8 mouse cellular contexts compared by ENCODE assay signal in the genomic region with DNA sequence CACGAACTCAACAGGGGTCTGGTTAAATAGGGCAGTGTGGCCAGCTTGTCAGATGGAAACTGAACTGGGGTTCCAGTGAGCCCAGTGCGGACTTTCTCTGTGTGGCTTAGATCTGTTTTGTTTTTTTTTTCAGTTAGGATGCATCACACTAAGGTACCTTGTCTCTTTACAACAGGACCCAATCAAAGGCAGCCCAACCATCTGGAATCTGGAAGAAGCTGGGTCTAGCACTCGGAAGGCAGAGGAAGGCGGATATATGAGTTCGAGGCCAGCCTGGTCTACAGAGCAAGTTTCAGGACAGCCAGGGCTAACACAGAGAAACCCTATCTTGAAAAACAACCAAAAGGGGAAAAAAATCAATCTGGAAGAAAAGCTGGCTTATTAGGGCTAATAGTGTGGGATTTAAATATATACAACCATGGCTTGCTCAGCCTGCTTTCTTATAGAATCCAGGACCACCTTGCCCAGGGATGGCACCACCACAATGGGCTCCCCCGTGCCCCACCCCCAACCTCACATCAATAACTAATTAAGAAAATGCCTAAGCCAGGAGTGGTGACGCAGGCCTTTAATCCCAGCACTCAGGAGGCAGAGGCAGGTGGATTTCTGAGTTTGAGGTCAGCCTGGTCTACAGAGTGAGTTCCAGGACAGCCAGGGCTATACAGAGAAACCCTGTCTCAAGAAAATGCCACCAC. TPM values are rescaled to one million over a fixed set of nuclear protein-coding genes. Genes with fewer than 3 reads are reported as not detected.
DNase-seq lines count a peak whose midpoint lies in the region; ATAC-seq lines count a peak whose summit lies in the region.

No protein-coding gene starts in this region.

- no peak for ATAC-seq in kidney, embryonic 15.5 days (replicated peaks; ENCODE audit: low FRiP score)
- ATAC-seq in embryonic facial prominence, embryonic 14.5 days (ENCODE audit: low read depth): no peak
- no peak for ATAC-seq in intestine, embryonic 15.5 days
- no peak for ATAC-seq in neural tube, embryonic 12.5 days (ENCODE audit: low FRiP score, low read depth)

- intact Hi-C loops in gastrocnemius, postnatal 36 days (cut with DNase I): no loop called here

- WGBS in kidney, embryonic 15.5 days: 76% methylated on average over 7 of the region's 7 CpGs
- 76% methylated on average over 7 of the region's 7 CpGs for WGBS in embryonic facial prominence, embryonic 14.5 days
- WGBS in intestine, embryonic 15.5 days: 83% methylated on average over 7 of the region's 7 CpGs
- 72% methylated on average over 7 of the region's 7 CpGs for WGBS in neural tube, embryonic 12.5 days

- DNase-seq in kidney, adult 8-10 months: no peak
- DNase-seq in embryonic facial prominence, embryonic 14.5 days (ENCODE audit: low spot score): no peak
- DNase-seq in frontal cortex, adult 2 months (ENCODE audit: extremely low spot score in 1 of 2, low spot score in 1 of 2): no peak
- no peak for DNase-seq in right cerebral cortex, postnatal 4 days
- DNase-seq in gastrocnemius, postnatal 36 days: no peak

- peak overlapping the region; percentile 53 for H3K4me3 ChIP-seq in kidney, embryonic 15.5 days (replicated peaks)
- H3K4me3 ChIP-seq in embryonic facial prominence, embryonic 14.5 days (ENCODE audit: low read depth, low read length): peak overlapping the region; percentile 42
- 0 out of 2 replicates have a peak overlapping the region, but pooled peaks have one; percentile 3 for H3K4me3 ChIP-seq in intestine, embryonic 15.5 days (replicated peaks)
- H3K4me3 ChIP-seq in neural tube, embryonic 12.5 days: no peak overlapping the region

- H3K27me3 ChIP-seq in kidney, embryonic 15.5 days: no peaks in the 10 kb centered on the region
- H3K27me3 ChIP-seq in embryonic facial prominence, embryonic 14.5 days (replicated peaks; ENCODE audit: control insufficient read depth, insufficient read depth, low read length): no peaks in the 10 kb centered on the region
- no peaks in the 10 kb centered on the region for H3K27me3 ChIP-seq in intestine, embryonic 15.5 days (replicated peaks)
- no peaks in the 10 kb centered on the region for H3K27me3 ChIP-seq in neural tube, embryonic 12.5 days (replicated peaks)

- 0 out of 2 replicates have a peak overlapping the region, but pooled peaks have one; percentile 5 for H3K9ac ChIP-seq in kidney, embryonic 15.5 days
- H3K9ac ChIP-seq in embryonic facial prominence, embryonic 14.5 days (ENCODE audit: low read depth, low read length): peak overlapping the region; percentile 9; the same call in 1 of the 2 replicates
- no peak overlapping the region for H3K9ac ChIP-seq in intestine, embryonic 15.5 days
- no peak overlapping the region for H3K9ac ChIP-seq in neural tube, embryonic 12.5 days

- H3K4me2 ChIP-seq in kidney, embryonic 15.5 days: peak overlapping the region; percentile 81
- H3K4me2 ChIP-seq in embryonic facial prominence, embryonic 14.5 days (ENCODE audit: low read depth, low read length): peak overlapping the region; percentile 63
- H3K4me2 ChIP-seq in intestine, embryonic 15.5 days (replicated peaks): peak overlapping the region; percentile 64
- peak overlapping the region; percentile 81 for H3K4me2 ChIP-seq in neural tube, embryonic 12.5 days (replicated peaks)

- peaks cover 54% of the 10 kb centered on the region for H3K4me1 ChIP-seq in kidney, embryonic 15.5 days
- H3K4me1 ChIP-seq in embryonic facial prominence, embryonic 14.5 days (ENCODE audit: control insufficient read depth, insufficient read depth, low read length): peaks cover 22% of the 10 kb centered on the region; the same call in 1 of the 2 replicates
- H3K4me1 ChIP-seq in intestine, embryonic 15.5 days (replicated peaks): peaks cover 17% of the 10 kb centered on the region
- H3K4me1 ChIP-seq in neural tube, embryonic 12.5 days: peaks cover 28% of the 10 kb centered on the region

- peaks cover 16% of the 10 kb centered on the region for H3K36me3 ChIP-seq in kidney, embryonic 15.5 days
- H3K36me3 ChIP-seq in embryonic facial prominence, embryonic 14.5 days (ENCODE audit: control insufficient read depth, insufficient read depth, low read length): peaks cover 13% of the 10 kb centered on the region
- peaks cover 4% of the 10 kb centered on the region for H3K36me3 ChIP-seq in intestine, embryonic 15.5 days
- H3K36me3 ChIP-seq in neural tube, embryonic 12.5 days: peaks cover 4% of the 10 kb centered on the region

- no peaks in the 10 kb centered on the region for H3K9me3 ChIP-seq in kidney, embryonic 15.5 days (replicated peaks)
- H3K9me3 ChIP-seq in embryonic facial prominence, embryonic 14.5 days (ENCODE audit: control insufficient read depth, low read length): no peaks in the 10 kb centered on the region
- H3K9me3 ChIP-seq in intestine, embryonic 15.5 days: no peaks in the 10 kb centered on the region
- no peaks in the 10 kb centered on the region for H3K9me3 ChIP-seq in neural tube, embryonic 12.5 days

- H3K27ac ChIP-seq in kidney, embryonic 15.5 days: peak overlapping the region; percentile 97
- H3K27ac ChIP-seq in embryonic facial prominence, embryonic 14.5 days (replicated peaks; ENCODE audit: low read depth, low read length): peak overlapping the region; percentile 90
- peak overlapping the region; percentile 88 for H3K27ac ChIP-seq in intestine, embryonic 15.5 days
- H3K27ac ChIP-seq in neural tube, embryonic 12.5 days: no peak overlapping the region

RNA-seq across cellular contexts. Expression of a gene that starts 1.9 kb away (rescaled TPM):
- 15.3 and 18.2 TPM in 2 replicates for polyA plus RNA-seq in kidney, embryonic 15.5 days (2015; fragmentation: Nextera tagmentation; extraction: Ambion mirVana)
- 9.1 and 10.0 TPM in 2 replicates for polyA plus RNA-seq in embryonic facial prominence, embryonic 14.5 days (2014; fragmentation: Nextera tagmentation; extraction: Ambion mirVana)
- polyA plus RNA-seq in intestine, embryonic 15.5 days (2015; fragmentation: Nextera tagmentation; extraction: Ambion mirVana): 16.1 and 16.3 TPM in 2 replicates
- polyA plus RNA-seq in neural tube, embryonic 12.5 days (2016; fragmentation: Nextera tagmentation; extraction: Ambion mirVana): 8.2 and 8.5 TPM in 2 replicates
- polyA plus RNA-seq in frontal cortex, adult 2 months (2012; rRNA removed): 7.0 and 7.3 TPM in 2 replicates
- 1 to 10 TPM; 2.3 to 2.5 TPM for total RNA-seq in gastrocnemius, postnatal 36 days (2021)

RNA-seq across cellular contexts. Expression of a gene that starts 7.5 kb away (rescaled TPM):
- polyA plus RNA-seq in kidney, embryonic 15.5 days (2015; fragmentation: Nextera tagmentation; extraction: Ambion mirVana): 717 and 755 TPM in 2 replicates
- polyA plus RNA-seq in embryonic facial prominence, embryonic 14.5 days (2014; fragmentation: Nextera tagmentation; extraction: Ambion mirVana): 861 and 874 TPM in 2 replicates
- polyA plus RNA-seq in intestine, embryonic 15.5 days (2015; fragmentation: Nextera tagmentation; extraction: Ambion mirVana): 1,094 and 1,127 TPM in 2 replicates
- 461 and 485 TPM in 2 replicates for polyA plus RNA-seq in neural tube, embryonic 12.5 days (2016; fragmentation: Nextera tagmentation; extraction: Ambion mirVana)
- 861 and 922 TPM in 2 replicates for polyA plus RNA-seq in frontal cortex, adult 2 months (2012; rRNA removed)
- 1,000 to 10,000 TPM; 2,608 to 3,105 TPM for total RNA-seq in gastrocnemius, postnatal 36 days (2021)

RNA-seq across cellular contexts. Expression of a gene that starts 22.7 kb away (rescaled TPM):
- 149 and 175 TPM in 2 replicates for polyA plus RNA-seq in kidney, embryonic 15.5 days (2015; fragmentation: Nextera tagmentation; extraction: Ambion mirVana)
- polyA plus RNA-seq in embryonic facial prominence, embryonic 14.5 days (2014; fragmentation: Nextera tagmentation; extraction: Ambion mirVana): 110 and 131 TPM in 2 replicates
- 116 and 118 TPM in 2 replicates for polyA plus RNA-seq in intestine, embryonic 15.5 days (2015; fragmentation: Nextera tagmentation; extraction: Ambion mirVana)
- 203 TPM in 2 replicates for polyA plus RNA-seq in neural tube, embryonic 12.5 days (2016; fragmentation: Nextera tagmentation; extraction: Ambion mirVana)
- 133 and 147 TPM in 2 replicates for polyA plus RNA-seq in frontal cortex, adult 2 months (2012; rRNA removed)
- total RNA-seq in gastrocnemius, postnatal 36 days (2021): 10 to 100 TPM; 41.7 to 43.2 TPM

RNA-seq across cellular contexts. Expression of a gene that starts 22.8 kb away (rescaled TPM):
- 178 and 185 TPM in 2 replicates for polyA plus RNA-seq in kidney, embryonic 15.5 days (2015; fragmentation: Nextera tagmentation; extraction: Ambion mirVana)
- polyA plus RNA-seq in embryonic facial prominence, embryonic 14.5 days (2014; fragmentation: Nextera tagmentation; extraction: Ambion mirVana): 107 and 131 TPM in 2 replicates
- 166 and 177 TPM in 2 replicates for polyA plus RNA-seq in intestine, embryonic 15.5 days (2015; fragmentation: Nextera tagmentation; extraction: Ambion mirVana)
- polyA plus RNA-seq in neural tube, embryonic 12.5 days (2016; fragmentation: Nextera tagmentation; extraction: Ambion mirVana): 115 and 124 TPM in 2 replicates
- polyA plus RNA-seq in frontal cortex, adult 2 months (2012; rRNA removed): 2.2 and 2.8 TPM in 2 replicates
- total RNA-seq in gastrocnemius, postnatal 36 days (2021): 1 to 10 TPM; 1.5 to 1.8 TPM

RNA-seq across cellular contexts. Expression of a gene that starts 27.1 kb away (rescaled TPM):
- 0.37 and 0.90 TPM in 2 replicates for polyA plus RNA-seq in kidney, embryonic 15.5 days (2015; fragmentation: Nextera tagmentation; extraction: Ambion mirVana)
- polyA plus RNA-seq in embryonic facial prominence, embryonic 14.5 days (2014; fragmentation: Nextera tagmentation; extraction: Ambion mirVana): 1.9 and 13.2 TPM in 2 replicates
- 0.11 and 0.13 TPM in 2 replicates for polyA plus RNA-seq in intestine, embryonic 15.5 days (2015; fragmentation: Nextera tagmentation; extraction: Ambion mirVana)
- 0.68 and 0.85 TPM in 2 replicates for polyA plus RNA-seq in neural tube, embryonic 12.5 days (2016; fragmentation: Nextera tagmentation; extraction: Ambion mirVana)
- 5.0 and 7.6 TPM in 2 replicates for polyA plus RNA-seq in frontal cortex, adult 2 months (2012; rRNA removed)
- total RNA-seq in gastrocnemius, postnatal 36 days (2021): under 1 TPM in 1 of 2 experiments, not detected in 1; 0.18 TPM

Comparison
In these comparisons a context has a peak if more than half of its experiments do, and no peak if none do; other contexts are left out.
1. H3K9ac ChIP-seq: peak in kidney, embryonic 15.5 days (single experiment) and embryonic facial prominence, embryonic 14.5 days (single experiment); none in intestine, embryonic 15.5 days (single experiment) and neural tube, embryonic 12.5 days (single experiment).
2. Peak in every context shown above with its lines, with median percentiles within 50 percentile points of each other: H3K4me2 ChIP-seq.